Mouse (Mus musculus): ENCODE measurements around the gene Dhx16. TPM values are rescaled to one million over a fixed set of nuclear protein-coding genes. Genes with fewer than 3 reads are reported as not detected.

Gene Dhx16
- polyA plus RNA-seq (2015; fragmentation: Nextera tagmentation; extraction: Ambion mirVana), result 31.1 and 37.0 TPM in 2 replicates

- H3K36me3 ChIP-seq (replicated peaks), result peaks cover 52% of the 10 kb centered on the region
- ATAC-seq (ENCODE audit: insufficient read depth), result peak; percentile 92
- H3K4me3 ChIP-seq (replicated peaks), result peak within 1 kb of the TSS; percentile 88
- no peaks in the 10 kb centered on the region for H3K9me3 ChIP-seq (replicated peaks)
- peak within 1 kb of the TSS; percentile 86 for H3K27ac ChIP-seq (replicated peaks)
- peak within 1 kb of the TSS; percentile 83 for H3K4me2 ChIP-seq
- 5% methylated on average over 66 of the region's 66 CpGs for WGBS (ENCODE audit: insufficient replicate concordance)
- H3K9ac ChIP-seq, result peak within 1 kb of the TSS; percentile 86
- peaks cover 31% of the 10 kb centered on the region for H3K4me1 ChIP-seq (replicated peaks)
- H3K27me3 ChIP-seq, result no peaks in the 10 kb centered on the region
These were observed at the start of gene Dhx16 for GRCm38 (mm10) chr17:35879245-35880057. Dhx16 (plus strand) TSS chr17:35879819.

GRCm38 (mm10) chr17:35832400-35833238 lies 47.0 kb upstream of the Dhx16 start:
- peaks cover 83% of the 10 kb centered on the region for H3K36me3 ChIP-seq (replicated peaks)
- no peaks in the 10 kb centered on the region for H3K9me3 ChIP-seq (replicated peaks)
- no peak overlapping the region for H3K9ac ChIP-seq
- H3K27me3 ChIP-seq, result no peaks in the 10 kb centered on the region
- 67% methylated on average over 8 of the region's 8 CpGs for WGBS (ENCODE audit: insufficient replicate concordance)
- no peak overlapping the region for H3K4me2 ChIP-seq
- ATAC-seq (ENCODE audit: insufficient read depth), result no peak
- peak overlapping the region; percentile 53 for H3K27ac ChIP-seq (replicated peaks)
- H3K4me3 ChIP-seq (replicated peaks), result no peak overlapping the region
- H3K4me1 ChIP-seq (replicated peaks), result peaks cover 73% of the 10 kb centered on the region

- Histone ChIP-seq H3K36me3 (replicated peaks) (peaks cover 80% of the 10 kb centered on the region), H3K4me2 (no peak overlapping the region), H3K27ac (replicated peaks) (peak overlapping the region; percentile 53), H3K4me1 (replicated peaks) (peaks cover 73% of the 10 kb centered on the region), H3K4me3 (replicated peaks) (no peak overlapping the region), H3K27me3 (no peaks in the 10 kb centered on the region), H3K9ac (no peak overlapping the region), H3K9me3 (replicated peaks) (no peaks in the 10 kb centered on the region)
- no peak for ATAC-seq (ENCODE audit: insufficient read depth)
- WGBS (ENCODE audit: insufficient replicate concordance), result 20% methylated on average over 5 of the region's 5 CpGs
These were observed 46.3 kb upstream of the Dhx16 start for GRCm38 (mm10) chr17:35833239-35833751.

GRCm38 (mm10) chr17:35833894-35834293 lies 45.7 kb upstream of the Dhx16 start:
- 0 out of 2 replicates have a peak overlapping the region, but pooled peaks have one; percentile 43 for H3K27ac ChIP-seq (replicated peaks)

GRCm38 (mm10) chr17:35834696-35835422 lies 44.8 kb upstream of the Dhx16 start:
- peaks cover 68% of the 10 kb centered on the region for H3K36me3 ChIP-seq (replicated peaks)
- peaks cover 74% of the 10 kb centered on the region for H3K4me1 ChIP-seq (replicated peaks)

More at GRCm38 (mm10) chr17:35833894-35834293, 45.7 kb upstream of the Dhx16 start:
- H3K4me3 ChIP-seq (replicated peaks), result 0 out of 2 replicates have a peak overlapping the region, but pooled peaks have one; percentile 5
- H3K9ac ChIP-seq, result no peak overlapping the region
- H3K36me3 ChIP-seq (replicated peaks), result peaks cover 76% of the 10 kb centered on the region
- no peak for ATAC-seq (ENCODE audit: insufficient read depth)
- H3K9me3 ChIP-seq (replicated peaks), result no peaks in the 10 kb centered on the region
- H3K4me2 ChIP-seq, result peak overlapping the region; percentile 0; the same call in 1 of the 2 replicates
- 55% methylated on average over 5 of the region's 5 CpGs for WGBS (ENCODE audit: insufficient replicate concordance)
- no peaks in the 10 kb centered on the region for H3K27me3 ChIP-seq
- H3K4me1 ChIP-seq (replicated peaks), result peaks cover 74% of the 10 kb centered on the region

DNA sequence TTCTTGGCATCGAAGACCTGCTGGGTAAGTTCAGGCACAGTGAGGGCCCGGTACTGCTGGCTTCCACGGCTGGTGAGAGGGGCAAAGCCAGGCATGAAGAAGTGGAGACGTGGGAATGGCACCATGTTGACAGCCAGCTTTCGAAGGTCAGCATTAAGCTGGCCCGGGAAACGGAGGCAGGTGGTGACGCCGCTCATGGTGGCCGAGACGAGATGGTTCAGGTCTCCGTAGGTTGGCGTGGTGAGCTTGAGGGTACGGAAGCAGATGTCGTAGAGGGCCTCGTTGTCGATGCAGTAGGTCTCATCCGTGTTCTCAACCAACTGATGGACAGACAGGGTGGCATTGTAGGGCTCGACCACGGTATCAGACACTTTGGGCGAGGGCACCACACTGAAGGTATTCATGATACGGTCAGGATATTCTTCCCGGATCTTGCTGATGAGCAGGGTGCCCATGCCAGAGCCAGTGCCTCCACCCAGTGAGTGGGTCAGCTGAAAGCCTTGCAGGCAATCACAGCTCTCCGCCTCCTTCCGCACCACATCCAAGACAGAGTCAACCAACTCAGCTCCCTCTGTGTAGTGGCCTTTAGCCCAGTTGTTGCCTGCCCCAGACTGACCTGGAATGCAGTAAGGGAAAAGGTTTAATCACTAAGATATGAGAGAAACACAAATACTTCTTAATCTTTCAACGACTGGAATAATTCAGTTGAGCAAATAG lies 44.0 kb upstream of the Dhx16 start:
- Histone ChIP-seq H3K9me3 (replicated peaks) (no peaks in the 10 kb centered on the region), H3K27me3 (no peaks in the 10 kb centered on the region), H3K4me2 (peak overlapping the region; percentile 92), H3K27ac (replicated peaks) (peak overlapping the region; percentile 48; the same call in 1 of the 2 replicates), H3K4me1 (replicated peaks) (peaks cover 73% of the 10 kb centered on the region), H3K9ac (peak overlapping the region; percentile 92; the same call in 1 of the 2 replicates), H3K4me3 (replicated peaks) (peak overlapping the region; percentile 89), H3K36me3 (replicated peaks) (peaks cover 63% of the 10 kb centered on the region)
- WGBS (ENCODE audit: insufficient replicate concordance), result 77% methylated on average over 26 of the region's 26 CpGs
- ATAC-seq (ENCODE audit: insufficient read depth), result no peak

More at GRCm38 (mm10) chr17:35834696-35835422, 44.8 kb upstream of the Dhx16 start:
- H3K4me3 ChIP-seq (replicated peaks), result peak overlapping the region; percentile 89
- 71% methylated on average over 26 of the region's 26 CpGs for WGBS (ENCODE audit: insufficient replicate concordance)
- H3K9ac ChIP-seq, result no peak overlapping the region
- no peak for ATAC-seq (ENCODE audit: insufficient read depth)
- no peaks in the 10 kb centered on the region for H3K27me3 ChIP-seq
- H3K4me2 ChIP-seq, result peak overlapping the region; percentile 92
- peak overlapping the region; percentile 43; the same call in 1 of the 2 replicates for H3K27ac ChIP-seq (replicated peaks)
- no peaks in the 10 kb centered on the region for H3K9me3 ChIP-seq (replicated peaks)

DNA sequence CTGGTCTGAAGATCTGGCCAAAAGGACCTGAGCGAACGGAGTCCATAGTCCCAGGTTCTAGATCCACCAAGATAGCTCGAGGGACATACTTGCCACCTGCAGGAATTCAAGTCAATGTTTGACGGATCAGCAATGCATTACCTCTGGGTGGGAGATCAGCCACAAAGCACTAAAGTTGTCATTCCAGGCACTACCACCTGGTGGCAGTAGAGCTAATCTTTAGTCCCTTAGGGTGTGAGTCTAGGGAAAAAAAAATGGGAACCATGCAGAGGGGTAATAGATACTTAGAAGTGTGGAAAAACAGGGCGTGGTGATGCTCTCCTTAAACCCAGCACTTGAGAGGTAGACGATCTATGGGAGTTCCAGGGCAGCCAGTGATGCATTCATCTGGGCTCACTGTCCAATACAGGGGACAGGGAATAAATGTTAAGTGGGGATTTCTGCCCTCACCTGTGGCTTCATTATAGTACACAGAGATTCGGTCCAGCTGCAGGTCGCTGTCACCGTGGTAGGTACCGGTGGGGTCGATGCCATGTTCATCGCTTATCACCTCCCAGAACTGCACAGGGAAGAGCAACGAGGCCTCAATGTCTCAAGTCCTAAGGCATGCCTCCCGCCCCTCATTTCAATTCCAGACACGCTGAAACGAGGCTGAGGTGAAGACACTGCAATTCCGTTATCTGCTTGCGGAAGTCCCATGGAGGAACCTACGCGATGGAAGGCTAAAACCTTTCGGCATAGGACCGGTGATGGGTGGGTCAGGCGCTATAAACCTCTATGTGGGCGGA lies 43.2 kb upstream of the Dhx16 start:
- no peak for ATAC-seq (ENCODE audit: insufficient read depth)
- Histone ChIP-seq H3K36me3 (replicated peaks) (peaks cover 55% of the 10 kb centered on the region), H3K27ac (replicated peaks) (peak overlapping the region; percentile 96), H3K9ac (peak overlapping the region; percentile 92), H3K4me1 (replicated peaks) (peaks cover 70% of the 10 kb centered on the region), H3K4me2 (peak overlapping the region; percentile 92), H3K9me3 (replicated peaks) (no peaks in the 10 kb centered on the region), H3K4me3 (replicated peaks) (peak overlapping the region; percentile 89), H3K27me3 (no peaks in the 10 kb centered on the region)
- WGBS (ENCODE audit: insufficient replicate concordance), result 7% methylated on average over 24 of the region's 24 CpGs

GRCm38 (mm10) chr17:35836991-35837422 lies 42.6 kb upstream of the Dhx16 start:
- ATAC-seq (ENCODE audit: insufficient read depth), result peak; percentile 12
- Histone ChIP-seq H3K27me3 (no peaks in the 10 kb centered on the region), H3K27ac (replicated peaks) (peak overlapping the region; percentile 96), H3K4me1 (replicated peaks) (peaks cover 73% of the 10 kb centered on the region), H3K36me3 (replicated peaks) (peaks cover 50% of the 10 kb centered on the region), H3K4me3 (replicated peaks) (peak overlapping the region; percentile 89), H3K9ac (peak overlapping the region; percentile 92), H3K9me3 (replicated peaks) (no peaks in the 10 kb centered on the region), H3K4me2 (peak overlapping the region; percentile 92)
- 0% methylated on average over 25 of the region's 25 CpGs for WGBS (ENCODE audit: insufficient replicate concordance)

DNA sequence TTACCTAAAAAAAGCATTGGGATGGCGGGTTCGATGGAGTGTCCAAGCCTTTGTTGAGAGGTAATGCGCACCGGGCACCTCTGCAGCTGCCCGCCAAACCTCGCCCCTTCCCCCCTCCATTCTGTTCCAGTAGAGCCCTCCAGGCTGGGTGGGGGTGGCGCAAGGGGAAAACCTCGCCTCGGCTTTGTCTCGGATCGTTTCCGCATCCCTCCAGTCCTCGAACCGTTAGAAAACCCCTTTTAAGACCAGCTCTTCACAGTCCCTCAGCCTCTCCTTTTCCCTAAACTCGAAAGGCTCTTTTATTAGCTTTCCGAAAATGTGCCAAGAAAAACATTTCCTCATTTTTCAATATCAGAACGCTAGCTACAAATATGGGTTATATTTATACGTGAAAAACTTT lies 42.1 kb upstream of the Dhx16 start:
- peak overlapping the region; percentile 96 for H3K27ac ChIP-seq (replicated peaks)
- ATAC-seq (ENCODE audit: insufficient read depth), result no peak
- no peaks in the 10 kb centered on the region for H3K27me3 ChIP-seq
- peak overlapping the region; percentile 89 for H3K4me3 ChIP-seq (replicated peaks)
- no peaks in the 10 kb centered on the region for H3K9me3 ChIP-seq (replicated peaks)
- peak overlapping the region; percentile 92 for H3K9ac ChIP-seq
- peak overlapping the region; percentile 92 for H3K4me2 ChIP-seq
- peaks cover 45% of the 10 kb centered on the region for H3K36me3 ChIP-seq (replicated peaks)
- peaks cover 74% of the 10 kb centered on the region for H3K4me1 ChIP-seq (replicated peaks)
- WGBS (ENCODE audit: insufficient replicate concordance), result under 1% methylated on average over 18 of the region's 18 CpGs

Measured in liver, embryonic 15.5 days (tissue).